ENCODE assay signal across 12 mouse cellular contexts in genomic region chrX:107325697-107326381, GRCm38 (mm10).
DNase-seq lines count a peak whose midpoint lies in the region; ATAC-seq lines count a peak whose summit lies in the region.
"Had no signal": no experiment of that assay in that cellular context is flagged by ENCODE, and none has a peak within 500 bp of the region (broad histone marks: within the 10 kb centered on the region; RNA-seq: fewer than 3 reads in every experiment).

No protein-coding gene starts in this region.

- 91% methylated on average over 4 of the region's 8 CpGs for WGBS in forebrain, embryonic 10.5 days
- 88% methylated on average over 8 of the region's 8 CpGs for WGBS in kidney, embryonic 16.5 days
- WGBS in hindbrain, embryonic 10.5 days = 89% methylated on average over 8 of the region's 8 CpGs

- peaks cover 10% of the 10 kb centered on the region for H3K27me3 ChIP-seq in forebrain, embryonic 10.5 days (ENCODE audit: poor library complexity, severe bottlenecking)
- no peaks in the 10 kb centered on the region for H3K27me3 ChIP-seq in kidney, embryonic 16.5 days (ENCODE audit: insufficient read depth, low read length)
- no peaks in the 10 kb centered on the region; the same call in 1 of the 2 replicates for H3K27me3 ChIP-seq in hindbrain, embryonic 10.5 days (ENCODE audit: insufficient read depth, poor library complexity, severe bottlenecking)
- H3K27me3 ChIP-seq: liver, embryonic 13.5 days had no signal

- ATAC-seq in frontal cortex, adult (ENCODE audit: low TSS enrichment) = 0 out of 2 replicates have a peak, but pooled peaks have one; percentile 50
- peak; percentile 40; the same call in 1 of the 2 replicates for ATAC-seq in monocyte, adult 5-6 weeks (replicated peaks; ENCODE audit: insufficient number of reproducible peaks, low FRiP score, low TSS enrichment, poor library complexity, severe bottlenecking)
- no peak for ATAC-seq in kidney, embryonic 16.5 days (ENCODE audit: low FRiP score, low TSS enrichment)
- ATAC-seq: hindbrain, embryonic 16.5 days had no signal

- H3K36me3 ChIP-seq in forebrain, embryonic 10.5 days (replicated peaks) = no peaks in the 10 kb centered on the region
- no peaks in the 10 kb centered on the region for H3K36me3 ChIP-seq in kidney, embryonic 16.5 days (ENCODE audit: insufficient read depth, low read length)
- no peaks in the 10 kb centered on the region for H3K36me3 ChIP-seq in hindbrain, embryonic 10.5 days
- H3K36me3 ChIP-seq: liver, embryonic 13.5 days had no signal

- H3K4me2 ChIP-seq in kidney, embryonic 16.5 days (replicated peaks; ENCODE audit: low read depth, low read length) = no peak overlapping the region
- H3K4me2 ChIP-seq: liver, embryonic 13.5 days had no signal

- DNase-seq in frontal cortex, adult 2 months (ENCODE audit: extremely low spot score in 1 of 2, low spot score in 1 of 2) = no peak
- DNase-seq in T-cell, adult 2 months (ENCODE audit: low spot score) = peak; percentile 67
- DNase-seq in thymus, postnatal 0 days (ENCODE audit: low spot score) = peak; percentile 75
- DNase-seq in forebrain, embryonic 10.5 days (ENCODE audit: extremely low spot score, low spot score) = no peak
- no peak for DNase-seq in hindbrain, embryonic 10.5 days (ENCODE audit: low spot score)
- DNase-seq: liver, embryonic 13.5 days had no signal

- H3K4me1 ChIP-seq in forebrain, embryonic 10.5 days = no peaks in the 10 kb centered on the region
- no peaks in the 10 kb centered on the region for H3K4me1 ChIP-seq in kidney, embryonic 16.5 days (ENCODE audit: insufficient read depth, low read length)
- H3K4me1 ChIP-seq in hindbrain, embryonic 10.5 days (replicated peaks) = no peaks in the 10 kb centered on the region
- H3K4me1 ChIP-seq: liver, embryonic 13.5 days had no signal

- no peaks in the 10 kb centered on the region for H3K9me3 ChIP-seq in forebrain, embryonic 10.5 days
- H3K9me3 ChIP-seq in kidney, embryonic 16.5 days (ENCODE audit: low read length) = no peaks in the 10 kb centered on the region
- no peaks in the 10 kb centered on the region for H3K9me3 ChIP-seq in hindbrain, embryonic 10.5 days
- H3K9me3 ChIP-seq: liver, embryonic 13.5 days had no signal

- H3K4me3 ChIP-seq in forebrain, embryonic 10.5 days = no peak overlapping the region
- no peak overlapping the region for H3K4me3 ChIP-seq in kidney, embryonic 16.5 days (ENCODE audit: low read length)
- no peak overlapping the region for H3K4me3 ChIP-seq in hindbrain, embryonic 10.5 days
- H3K4me3 ChIP-seq: liver, embryonic 13.5 days; myocyte had no signal

- no peak overlapping the region for H3K27ac ChIP-seq in forebrain, embryonic 10.5 days
- H3K27ac ChIP-seq in kidney, embryonic 16.5 days (ENCODE audit: low read length) = no peak overlapping the region
- H3K27ac ChIP-seq in hindbrain, embryonic 10.5 days = no peak overlapping the region
- H3K27ac ChIP-seq: kidney, postnatal 0 days; liver, embryonic 13.5 days had no signal

- no peak overlapping the region for H3K9ac ChIP-seq in kidney, embryonic 16.5 days (replicated peaks; ENCODE audit: low read length)
- H3K9ac ChIP-seq: liver, embryonic 13.5 days had no signal

Comparison
In these comparisons a context has a peak if more than half of its experiments do, and no peak if none do; other contexts are left out.
1. DNase-seq: peak in T-cell, adult 2 months (single experiment) and thymus, postnatal 0 days (single experiment); none in frontal cortex, adult 2 months (0 of 2), forebrain, embryonic 10.5 days (single experiment) and hindbrain, embryonic 10.5 days (single experiment).